Mouse (Mus musculus) lung, postnatal 4 days (tissue): ENCODE measurements at regions not wholly inside any gene's neighbourhood (a gene's known extent, or its start where the extent isn't known, plus 50 kb on each side); places are given as distances from the start of the nearest gene placed in this dataset.
A peak's percentile ranks its signal among the peaks of the same experiment; 100 is the strongest.

ENCODE experiments used
- DNase-seq, 2 experiments: peaks; one replicate each; pipeline ENCODE4 v3.0.0; 2021

DNA sequence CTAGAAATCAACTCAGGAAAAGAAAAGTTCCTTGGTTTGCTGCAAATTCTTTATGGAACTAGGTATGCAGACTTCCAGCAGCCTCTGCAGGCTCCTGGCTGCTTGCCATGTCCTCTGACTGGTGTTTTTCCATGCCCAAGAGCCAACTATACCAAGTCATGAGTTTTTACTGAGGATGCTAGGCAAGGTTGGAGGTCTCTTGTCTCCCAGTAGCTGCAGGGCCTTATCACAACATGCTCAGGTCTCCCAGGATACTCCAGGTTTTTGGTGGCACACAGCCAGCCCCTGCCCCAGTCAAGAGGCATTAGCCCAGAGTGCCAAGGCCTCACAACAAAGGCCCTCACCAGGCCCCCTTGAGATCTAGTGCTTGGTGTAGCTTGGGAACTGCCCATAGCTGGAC lies 409.3 kb upstream of the Fat1 start:
- peak; percentile 39 to 60 for DNase-seq

GRCm38 (mm10) chr8:44529696-44530095 lies 405.6 kb upstream of the Fat1 start:
- DNase-seq = no peak

- DNase-seq = no peak
Observed at GRCm38 (mm10) chr8:44548885-44549284, 386.4 kb upstream of the Fat1 start.

- no peak for DNase-seq
Observed at GRCm38 (mm10) chr8:44559161-44559560, 376.1 kb upstream of the Fat1 start.

- DNase-seq = no peak
Observed at GRCm38 (mm10) chr8:44576314-44576858, 358.9 kb upstream of the Fat1 start.

DNA sequence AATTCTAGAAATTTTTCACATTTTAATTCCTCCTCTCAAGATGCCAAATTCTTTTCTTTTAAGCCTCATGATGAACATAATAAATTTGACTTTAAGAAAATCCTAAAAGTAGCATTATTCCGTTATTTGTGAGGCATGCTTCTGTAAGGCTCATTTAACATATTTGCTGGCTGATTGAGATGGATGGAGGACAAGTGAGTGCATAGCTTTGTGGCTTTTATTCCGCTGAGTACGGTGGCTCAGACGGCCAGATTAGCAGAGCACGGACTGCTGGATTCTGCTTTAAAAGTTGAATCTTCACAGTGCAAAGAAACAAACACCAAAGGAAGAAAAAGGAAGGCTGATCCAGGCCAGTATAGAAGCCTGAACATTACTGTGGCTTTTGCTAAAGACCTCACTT lies 358.3 kb upstream of the Fat1 start:
- DNase-seq = no peak
